Mouse (Mus musculus): ENCODE results near the gene Focad. TPM values are rescaled to one million over a fixed set of nuclear protein-coding genes. Genes with fewer than 3 reads are reported as not detected.

Focad gene
- polyA plus RNA-seq, 1 experiment = 3.7 TPM

GRCm38 (mm10) chr4:88231375-88231774 lies 136.9 kb downstream of the Focad start:
- no peaks in the 10 kb centered on the region; the same call in 1 of the 2 replicates for H3K4me1 ChIP-seq (ENCODE audit: control insufficient read depth, insufficient read depth, low read length)
- H3K27ac ChIP-seq (ENCODE audit: insufficient read depth, low read depth, low read length) = no peak overlapping the region
- TF ChIP-seq CTCF (IDR thresholded peaks at IDR 0.05; ENCODE audit: low read depth, low read length) (no peak), POLR2A (IDR thresholded peaks at IDR 0.05; ENCODE audit: borderline replicate concordance, low read depth, low read length) (no peak)
- no peak overlapping the region for H3K4me3 ChIP-seq (ENCODE audit: insufficient read depth, low read length)

- H3K27ac ChIP-seq (ENCODE audit: insufficient read depth, low read depth, low read length) = no peak overlapping the region
- TF ChIP-seq CTCF (IDR thresholded peaks at IDR 0.05; ENCODE audit: low read depth, low read length) (no peak), POLR2A (IDR thresholded peaks at IDR 0.05; ENCODE audit: borderline replicate concordance, low read depth, low read length) (no peak)
These were observed 141.5 kb downstream of the Focad start for GRCm38 (mm10) chr4:88235941-88236340.

DNA sequence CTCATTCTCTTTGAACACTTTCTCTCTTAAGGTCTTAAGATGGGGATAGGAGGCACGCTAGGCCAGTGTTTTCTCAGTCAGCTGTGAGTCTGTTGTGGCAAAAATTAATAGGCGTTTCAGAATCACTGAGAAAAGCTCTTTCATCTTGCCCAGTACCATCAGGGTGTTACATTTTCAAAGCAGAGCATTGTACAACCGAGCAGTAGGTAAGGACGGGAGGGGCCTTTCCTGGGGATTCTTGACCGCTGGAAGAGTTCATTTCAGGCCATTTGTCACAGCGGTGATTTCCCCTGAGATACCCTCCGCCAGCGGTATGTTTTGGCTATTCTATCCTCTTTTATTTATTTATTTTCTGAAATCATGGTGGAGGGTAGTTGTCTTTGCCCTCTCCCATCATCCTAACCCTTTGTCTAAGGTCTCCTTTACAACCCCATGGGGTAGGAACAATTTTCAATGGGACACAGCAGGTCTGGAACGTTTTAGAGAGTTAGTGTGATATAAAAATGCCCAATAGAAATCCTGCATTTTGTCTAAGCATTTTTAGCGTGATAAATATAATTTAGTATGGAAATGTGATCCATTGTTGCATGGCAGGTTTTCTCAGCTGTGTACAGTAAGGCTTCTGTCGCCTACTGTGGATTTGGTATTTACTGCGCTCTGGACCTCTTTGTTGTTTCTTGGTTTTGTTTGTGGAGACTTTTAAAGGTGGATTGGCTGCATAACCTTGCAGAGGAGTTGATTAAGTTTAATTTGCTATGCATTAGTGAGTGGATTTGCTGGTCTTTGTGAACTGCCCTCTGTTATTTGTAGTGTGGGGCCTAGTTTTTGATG lies 142.7 kb downstream of the Focad start:
- no peak overlapping the region for H3K4me3 ChIP-seq (ENCODE audit: insufficient read depth, low read length)
- 0 out of 2 replicates have a peak, but pooled peaks cover 2% of the 10 kb centered on the region for H3K4me1 ChIP-seq (ENCODE audit: control insufficient read depth, insufficient read depth, low read length)
- TF ChIP-seq CTCF (IDR thresholded peaks at IDR 0.05; ENCODE audit: low read depth, low read length) (no peak), POLR2A (IDR thresholded peaks at IDR 0.05; ENCODE audit: borderline replicate concordance, low read depth, low read length) (no peak)
- H3K27ac ChIP-seq (ENCODE audit: insufficient read depth, low read depth, low read length) = no peak overlapping the region

More at GRCm38 (mm10) chr4:88235941-88236340, 141.5 kb downstream of the Focad start:
- Histone ChIP-seq H3K4me1 (ENCODE audit: control insufficient read depth, insufficient read depth, low read length) (peaks cover 2% of the 10 kb centered on the region; the same call in 1 of the 2 replicates), H3K4me3 (ENCODE audit: insufficient read depth, low read length) (no peak overlapping the region)

- Histone ChIP-seq H3K4me3 (ENCODE audit: insufficient read depth, low read length) (no peak overlapping the region), H3K27ac (ENCODE audit: insufficient read depth, low read depth, low read length) (no peak overlapping the region), H3K4me1 (ENCODE audit: control insufficient read depth, insufficient read depth, low read length) (0 out of 2 replicates have a peak, but pooled peaks cover 2% of the 10 kb centered on the region)
- TF ChIP-seq CTCF (IDR thresholded peaks at IDR 0.05; ENCODE audit: low read depth, low read length) = no peak
These were observed 143.9 kb downstream of the Focad start for GRCm38 (mm10) chr4:88238351-88238750.

DNA sequence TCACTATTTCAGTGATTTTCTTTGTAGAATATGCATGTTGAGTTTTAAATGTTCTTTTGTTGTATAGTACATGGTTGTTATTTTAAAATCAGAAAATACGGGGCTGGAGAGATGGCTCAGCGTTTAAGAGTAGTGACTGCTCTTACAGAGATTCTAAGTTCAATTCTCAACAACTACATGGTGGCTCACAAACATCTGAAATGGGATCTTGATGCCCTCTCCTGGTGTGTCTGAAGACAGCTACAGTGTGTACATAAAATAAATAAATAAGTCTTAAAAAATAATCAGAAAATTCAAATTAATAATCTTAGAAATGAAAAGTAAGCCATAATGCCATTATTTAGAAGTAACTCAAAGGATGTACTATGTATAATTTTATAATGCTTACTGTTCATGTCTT lies 149.4 kb downstream of the Focad start:
- TF ChIP-seq CTCF (IDR thresholded peaks at IDR 0.05; ENCODE audit: low read depth, low read length) (no peak), POLR2A (IDR thresholded peaks at IDR 0.05; ENCODE audit: borderline replicate concordance, low read depth, low read length) (no peak)
- no peak overlapping the region for H3K27ac ChIP-seq (ENCODE audit: insufficient read depth, low read depth, low read length)
- no peak overlapping the region for H3K4me3 ChIP-seq (ENCODE audit: insufficient read depth, low read length)
- H3K4me1 ChIP-seq (ENCODE audit: control insufficient read depth, insufficient read depth, low read length) = no peaks in the 10 kb centered on the region

- H3K27ac ChIP-seq (ENCODE audit: insufficient read depth, low read depth, low read length) = no peak overlapping the region
- H3K4me1 ChIP-seq (ENCODE audit: control insufficient read depth, insufficient read depth, low read length) = no peaks in the 10 kb centered on the region
- TF ChIP-seq CTCF (IDR thresholded peaks at IDR 0.05; ENCODE audit: low read depth, low read length) (no peak), POLR2A (IDR thresholded peaks at IDR 0.05; ENCODE audit: borderline replicate concordance, low read depth, low read length) (no peak)
- no peak overlapping the region for H3K4me3 ChIP-seq (ENCODE audit: insufficient read depth, low read length)
These were observed 151.1 kb downstream of the Focad start for GRCm38 (mm10) chr4:88245494-88245893.

DNA sequence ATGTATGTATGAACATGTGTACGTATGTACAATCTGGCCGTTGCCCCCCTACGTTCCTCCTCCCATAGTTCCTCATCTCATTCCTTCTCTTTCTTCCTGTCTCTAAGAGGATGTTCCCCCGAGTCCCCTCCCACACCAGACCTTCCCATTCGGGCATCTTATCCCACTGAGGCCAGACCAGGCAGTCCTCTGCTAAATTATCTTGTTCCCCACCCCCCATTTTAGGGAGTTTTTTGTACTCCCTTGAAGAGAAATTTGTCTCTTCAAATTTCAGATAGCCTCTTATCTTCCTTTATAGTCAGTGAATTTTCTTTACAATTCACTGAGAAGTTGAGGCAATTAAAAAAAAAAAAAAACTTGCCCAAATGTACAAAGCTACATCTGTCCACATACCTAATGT lies 166.9 kb downstream of the Focad start:
- H3K4me3 ChIP-seq (ENCODE audit: insufficient read depth, low read length) = no peak overlapping the region
- no peak overlapping the region for H3K27ac ChIP-seq (ENCODE audit: insufficient read depth, low read depth, low read length)
- H3K4me1 ChIP-seq (ENCODE audit: control insufficient read depth, insufficient read depth, low read length) = peaks cover 2% of the 10 kb centered on the region; the same call in 1 of the 2 replicates
- no peak for TF ChIP-seq CTCF (IDR thresholded peaks at IDR 0.05; ENCODE audit: low read depth, low read length)
- no peak for TF ChIP-seq POLR2A (IDR thresholded peaks at IDR 0.05; ENCODE audit: borderline replicate concordance, low read depth, low read length)

DNA sequence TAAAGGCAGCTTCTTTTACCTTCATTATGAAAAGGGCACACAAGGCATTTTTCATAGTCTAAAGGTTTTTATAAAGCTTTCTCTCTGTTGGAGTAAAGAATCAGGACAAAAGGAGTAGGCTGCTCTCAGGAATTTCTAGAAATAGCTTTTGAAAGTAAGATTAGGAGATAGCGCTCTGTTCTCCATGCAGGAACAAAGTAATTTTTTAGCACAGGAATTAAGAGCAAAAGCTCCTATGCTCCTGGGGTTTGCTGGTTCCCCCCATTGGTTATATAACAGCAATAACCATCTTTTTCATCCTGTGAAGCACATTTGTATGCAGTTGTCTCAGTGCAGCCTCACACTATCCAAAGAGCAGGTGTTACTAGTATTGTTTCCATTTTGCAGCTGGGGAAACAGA lies 170.1 kb downstream of the Focad start:
- TF ChIP-seq POLR2A (IDR thresholded peaks at IDR 0.05; ENCODE audit: borderline replicate concordance, low read depth, low read length) (no peak), CTCF (IDR thresholded peaks at IDR 0.05; ENCODE audit: low read depth, low read length) (no peak)
- Histone ChIP-seq H3K4me3 (ENCODE audit: insufficient read depth, low read length) (no peak overlapping the region), H3K4me1 (ENCODE audit: control insufficient read depth, insufficient read depth, low read length) (peaks cover 2% of the 10 kb centered on the region; the same call in 1 of the 2 replicates), H3K27ac (ENCODE audit: insufficient read depth, low read depth, low read length) (no peak overlapping the region)

DNA sequence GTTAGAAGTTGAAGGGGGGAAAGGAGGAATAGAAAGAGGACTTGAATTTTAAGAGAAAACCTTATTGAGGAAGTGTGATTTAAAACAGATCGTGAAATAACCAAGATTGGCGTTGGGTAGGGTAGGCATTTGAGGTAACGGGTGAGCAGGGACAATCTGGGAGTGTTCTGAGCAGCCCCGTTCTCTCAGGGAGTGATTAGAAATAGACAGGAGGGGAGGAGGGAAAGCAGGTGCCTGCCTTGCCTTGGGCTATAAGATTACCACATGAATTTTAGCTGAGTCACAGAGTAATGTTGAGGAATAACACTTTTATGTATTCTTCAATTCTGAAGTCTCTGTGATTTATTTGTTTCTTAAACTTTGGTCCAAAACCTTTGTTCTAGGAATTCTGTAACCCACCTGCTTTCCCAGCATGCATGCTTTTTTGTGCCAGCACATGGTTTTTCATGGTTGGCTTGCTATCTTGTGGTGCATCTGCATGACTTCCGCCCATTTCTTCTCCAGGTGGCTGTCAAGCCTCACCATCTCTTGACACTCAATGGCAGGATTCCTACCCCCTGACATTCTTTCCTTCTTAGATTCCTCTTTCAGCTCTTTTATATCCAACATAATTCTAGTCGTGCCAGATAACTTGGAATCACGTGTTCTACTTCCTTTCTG lies 176.1 kb downstream of the Focad start:
- no peak for TF ChIP-seq POLR2A (IDR thresholded peaks at IDR 0.05; ENCODE audit: borderline replicate concordance, low read depth, low read length)
- TF ChIP-seq CTCF (IDR thresholded peaks at IDR 0.05; ENCODE audit: low read depth, low read length) = no peak
- H3K4me1 ChIP-seq (ENCODE audit: control insufficient read depth, insufficient read depth, low read length) = peaks cover 4% of the 10 kb centered on the region
- H3K4me3 ChIP-seq (ENCODE audit: insufficient read depth, low read length) = no peak overlapping the region
- H3K27ac ChIP-seq (ENCODE audit: insufficient read depth, low read depth, low read length) = no peak overlapping the region

- Histone ChIP-seq H3K27ac (ENCODE audit: insufficient read depth, low read depth, low read length) (peak overlapping the region; percentile 42), H3K4me3 (ENCODE audit: insufficient read depth, low read length) (peak overlapping the region; percentile 25), H3K4me1 (ENCODE audit: control insufficient read depth, insufficient read depth, low read length) (peaks cover 9% of the 10 kb centered on the region)
- no peak for TF ChIP-seq POLR2A (IDR thresholded peaks at IDR 0.05; ENCODE audit: borderline replicate concordance, low read depth, low read length)
These were observed 181.2 kb downstream of the Focad start for GRCm38 (mm10) chr4:88275571-88276041.
